Mouse (Mus musculus) natural killer cell, adult 2 months (primary cell): ENCODE results near the gene Ribc1.
A peak's percentile ranks its signal among the peaks of the same experiment; 100 is the strongest.

Experiments
- DNase-seq, 2 experiments: peaks; one replicate each; pipeline ENCODE4 v3.0.0; 2022; ENCODE audit warnings: low spot score in 2 of 2

Ribc1 gene

GRCm38 (mm10) chrX:152016151-152017145 is at the start of gene Ribc1, which contains the start of gene Smc1a:
TSS of gene Ribc1 (minus strand) at chrX:152016295.
TSS of gene Smc1a (plus strand) at chrX:152016428.
- DNase-seq: peak; percentile 89 to 92

- DNase-seq: peak in 1 of 2 experiments; percentile 2
These were observed 49.6 kb upstream of the Ribc1 start for GRCm38 (mm10) chrX:152065674-152066073.

GRCm38 (mm10) chrX:152054094-152054493 is 38.0 kb upstream of the Ribc1 start:
- DNase-seq: no peak

DNA sequence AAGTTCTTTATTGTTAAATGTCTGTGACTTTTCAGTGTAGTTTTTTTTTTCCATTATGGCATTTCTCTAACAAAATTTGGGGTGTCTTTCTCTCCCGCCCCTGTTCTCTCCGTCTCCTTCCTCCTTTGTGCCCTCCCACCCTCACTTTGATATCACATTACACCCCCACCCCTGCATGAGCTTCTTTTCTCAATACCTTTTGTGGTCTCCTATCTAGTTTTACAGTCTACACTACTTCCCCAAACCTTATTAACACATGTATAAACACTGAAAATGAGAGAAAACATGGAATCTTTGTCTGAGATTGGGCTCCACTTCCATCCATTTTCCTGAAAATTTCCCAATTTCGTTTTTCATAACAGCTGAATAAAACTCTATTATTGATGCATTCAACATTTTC is 36.5 kb upstream of the Ribc1 start:
- DNase-seq: no peak

DNA sequence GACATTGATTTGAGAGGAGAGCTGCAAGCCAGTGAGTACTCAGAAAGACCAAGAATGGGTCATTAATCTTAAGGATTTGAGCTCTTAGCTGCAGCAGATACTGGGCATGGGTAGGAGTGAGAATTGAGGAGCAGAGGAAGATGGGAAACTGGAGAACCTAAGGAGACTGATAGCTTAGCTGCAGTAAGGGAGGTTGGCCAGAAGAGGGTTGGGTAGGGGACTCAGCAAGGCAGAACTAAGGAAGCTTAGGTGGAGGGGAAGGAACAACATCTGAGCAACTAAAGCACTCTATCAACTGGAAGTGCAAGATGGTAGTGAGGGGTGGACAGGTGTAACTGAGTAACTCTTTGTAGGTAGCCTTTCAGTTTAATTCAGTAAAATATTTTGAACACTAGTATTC is 31.1 kb upstream of the Ribc1 start:
- DNase-seq: no peak

DNA sequence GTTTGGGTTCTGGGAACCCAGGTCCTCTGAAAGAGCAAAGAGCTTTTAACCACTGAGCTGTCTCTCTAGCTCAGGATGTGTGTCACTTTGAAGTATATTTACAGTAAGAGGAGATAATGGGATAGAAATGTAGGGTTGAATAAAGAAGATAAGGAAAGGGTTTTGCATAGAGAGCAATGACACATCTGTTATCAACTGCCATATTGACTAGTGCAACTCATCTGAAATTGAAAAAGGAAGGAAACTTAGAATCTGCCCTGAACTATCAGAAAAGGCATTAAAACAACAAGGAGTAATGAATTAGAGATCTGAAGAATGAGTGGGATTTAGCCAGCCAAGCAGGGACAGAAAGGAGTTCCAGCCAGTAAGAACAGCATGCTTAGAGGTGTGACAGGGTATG is 23.8 kb upstream of the Ribc1 start:
- DNase-seq: no peak

- DNase-seq: peak in 1 of 2 experiments; percentile 0
These were observed 3.2 kb upstream of the Ribc1 start for GRCm38 (mm10) chrX:152019294-152019693.

DNA sequence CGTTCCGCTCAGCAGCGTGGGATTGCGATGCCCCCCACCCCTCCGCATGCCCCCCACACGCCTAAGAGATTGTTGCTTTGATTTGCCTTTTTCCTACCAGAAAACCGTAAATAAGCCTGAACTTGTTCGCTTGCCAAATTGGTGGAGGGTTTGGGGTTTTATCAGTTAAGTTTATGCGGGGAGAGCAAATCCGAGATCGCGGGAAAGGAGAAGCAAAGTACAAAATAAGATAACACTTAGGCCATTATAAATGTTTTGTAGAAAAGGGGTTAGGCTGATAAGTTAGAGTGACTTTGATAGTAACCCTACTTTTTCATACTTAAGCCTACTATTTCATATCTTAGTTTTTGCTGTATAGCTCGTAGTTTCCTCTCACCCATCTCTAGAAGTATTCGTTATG is 1.1 kb upstream of the Ribc1 start:
- no peak for DNase-seq

DNA sequence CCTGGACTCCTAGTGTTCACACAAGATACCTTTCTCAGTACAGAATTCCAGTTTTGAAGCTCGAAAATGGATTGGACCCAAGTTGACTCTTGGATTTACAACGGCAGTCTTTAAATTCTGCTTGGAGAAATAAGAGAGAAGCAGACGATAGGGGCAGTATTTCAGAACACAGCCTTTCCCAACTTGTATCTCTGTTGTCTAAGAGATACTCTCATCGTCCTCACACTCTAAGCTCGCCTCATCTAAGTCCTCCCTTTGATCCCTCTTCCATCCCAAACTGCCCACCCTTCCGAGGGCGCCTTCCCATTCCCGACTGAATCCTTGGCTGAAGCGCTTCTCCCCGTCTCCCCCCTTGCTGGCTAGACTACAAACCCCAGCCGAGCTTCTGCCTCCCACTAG is 344 bp downstream of the Ribc1 start:
- no peak for DNase-seq

GRCm38 (mm10) chrX:152007863-152008262 is 8.2 kb downstream of the Ribc1 start:
- no peak for DNase-seq

- DNase-seq: no peak
These were observed 13.2 kb downstream of the Ribc1 start for GRCm38 (mm10) chrX:152002865-152003264.

GRCm38 (mm10) chrX:152001737-152002710 is 14.1 kb downstream of the Ribc1 start, which contains the start of gene Hsd17b10:
TSS of gene Hsd17b10 (plus strand) at chrX:152001845.
- DNase-seq: peak; percentile 46 to 62

DNA sequence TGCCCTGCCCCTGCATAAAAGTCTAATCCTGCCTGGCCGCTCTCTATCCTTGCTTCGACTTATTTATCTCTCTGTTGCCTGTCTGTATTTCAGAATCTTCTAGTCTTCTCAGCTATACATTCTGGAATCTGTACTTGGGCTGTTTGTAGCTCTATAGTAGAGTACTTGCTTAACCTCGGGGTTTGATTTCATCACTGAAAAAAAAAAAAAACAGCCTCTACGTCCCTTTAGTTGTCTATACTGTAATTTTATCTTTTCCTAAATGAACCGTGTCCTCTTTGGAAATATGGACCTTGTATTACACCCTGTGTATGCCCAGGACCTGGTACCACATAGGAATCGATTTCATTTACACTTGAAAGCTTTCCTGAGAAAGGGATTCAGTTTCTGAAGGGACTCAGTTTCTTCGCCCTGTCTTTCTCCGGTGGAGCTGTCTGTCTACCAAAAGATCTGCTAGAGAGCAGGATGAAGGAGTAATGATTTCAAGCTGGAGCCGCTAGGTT is 14.9 kb downstream of the Ribc1 start:
- DNase-seq: no peak

DNA sequence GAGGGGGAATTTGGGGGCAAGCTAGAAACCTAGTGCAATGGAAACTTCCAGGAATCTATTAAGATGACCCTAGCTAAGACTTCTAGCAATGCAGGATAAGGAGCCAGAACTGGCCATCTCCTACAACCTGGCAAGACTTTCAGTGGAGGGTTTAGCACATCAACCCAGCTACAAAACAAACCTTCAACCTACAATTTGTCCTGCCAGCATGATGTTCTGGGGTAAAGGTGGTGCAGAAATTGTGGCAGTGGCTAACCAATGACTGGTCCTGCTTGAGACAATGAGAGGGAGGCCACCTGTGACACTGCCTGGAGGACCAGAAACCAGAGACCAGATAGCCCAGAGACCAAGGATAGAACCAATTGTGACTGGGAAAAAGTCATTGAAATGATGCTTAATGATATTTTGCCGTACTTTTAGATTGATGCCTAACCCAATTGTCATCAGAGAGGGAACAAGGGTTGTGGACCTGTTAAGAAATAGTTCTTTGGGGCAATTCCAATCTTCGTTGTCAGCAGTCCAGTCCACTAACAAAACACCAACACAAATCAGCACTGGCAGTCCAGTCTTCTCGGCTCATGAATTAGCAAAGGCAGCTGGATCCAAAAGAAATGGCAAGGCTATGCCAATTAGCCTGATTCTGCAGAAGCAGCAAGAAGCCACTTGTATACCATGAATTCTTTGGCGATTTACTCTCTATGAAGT is 16.9 kb downstream of the Ribc1 start:
- DNase-seq: no peak
